Mouse (Mus musculus) lung, adult 2 months (tissue): ENCODE data around the gene Tcf23.

Source experiments
- CTCF ChIP-seq: fragments of 200-500 bp; IDR thresholded peaks from 2 replicates; pipeline ENCODE4 v1.5.1; 2011; ENCODE audit warnings: mild to moderate bottlenecking, low read length, control low read depth; ENCODE audit not compliant: insufficient read depth
- POLR2A ChIP-seq: fragments of 200-500 bp; IDR thresholded peaks from 2 replicates; pipeline ENCODE4 v1.6.1; 2011; ENCODE audit warnings: low read depth, mild to moderate bottlenecking, control low read depth, low read length, borderline replicate concordance; ENCODE audit errors: extremely low read depth

DNA sequence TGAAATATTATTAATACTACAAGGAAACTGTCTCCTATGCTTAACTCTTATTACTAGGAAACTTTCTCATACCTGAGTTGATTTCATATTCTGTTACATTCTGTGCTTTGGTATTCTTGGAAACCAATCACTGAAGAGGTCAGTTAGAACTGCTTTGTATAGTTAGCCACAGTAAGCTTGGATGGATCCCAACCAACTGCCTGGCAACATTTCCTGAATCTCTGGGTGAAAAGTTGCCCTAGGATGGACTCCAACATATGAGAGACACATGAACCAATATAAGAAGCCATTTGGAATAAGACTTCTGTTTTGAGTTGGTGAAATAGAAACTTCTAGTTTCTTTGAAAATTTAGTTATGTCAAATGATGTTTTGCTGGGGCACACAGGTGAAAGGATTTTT is 56.2 kb downstream of the Tcf23 start:
- no peak for TF ChIP-seq POLR2A
- no peak for TF ChIP-seq CTCF
